Mouse (Mus musculus) fibroblast of lung, adult 2 months (primary cell): ENCODE results near the gene Adipor2.

Source experiments
- DNase-seq: peaks from one replicate; pipeline ENCODE4 v3.0.0-alpha.2; 2011; ENCODE audit warnings: low read depth

The Adipor2 gene

GRCm38 (mm10) chr6:119346257-119346656, 71.2 kb downstream of the Adipor2 start:
- no peak for DNase-seq

- DNase-seq, result no peak
Observed at GRCm38 (mm10) chr6:119341409-119341808, 76.1 kb downstream of the Adipor2 start.

- DNase-seq, result no peak
Observed at GRCm38 (mm10) chr6:119338121-119338912, 79.2 kb downstream of the Adipor2 start.

- DNase-seq, result no peak
Observed at GRCm38 (mm10) chr6:119337287-119337686, 80.2 kb downstream of the Adipor2 start.

- DNase-seq, result no peak
Observed at GRCm38 (mm10) chr6:119336124-119336523, 81.4 kb downstream of the Adipor2 start.

GRCm38 (mm10) chr6:119333831-119334230, 83.7 kb downstream of the Adipor2 start:
- no peak for DNase-seq

- peak; percentile 37 for DNase-seq
Observed at GRCm38 (mm10) chr6:119333202-119333601, 84.3 kb downstream of the Adipor2 start.

GRCm38 (mm10) chr6:119332111-119332510, 85.4 kb downstream of the Adipor2 start:
- no peak for DNase-seq

- no peak for DNase-seq
Observed at GRCm38 (mm10) chr6:119330506-119330905, 87.0 kb downstream of the Adipor2 start, which contains the start of gene Lrtm2. Gene Lrtm2 (minus strand): TSS chr6:119330766.

- DNase-seq, result no peak
Observed at GRCm38 (mm10) chr6:119329936-119330335, 87.6 kb downstream of the Adipor2 start.

- DNase-seq, result no peak
Observed at GRCm38 (mm10) chr6:119329215-119329714, 88.2 kb downstream of the Adipor2 start.

GRCm38 (mm10) chr6:119328521-119329115, 88.9 kb downstream of the Adipor2 start:
- no peak for DNase-seq

GRCm38 (mm10) chr6:119326541-119326940, 91.0 kb downstream of the Adipor2 start:
- DNase-seq, result no peak

GRCm38 (mm10) chr6:119325978-119326377, 91.5 kb downstream of the Adipor2 start:
- no peak for DNase-seq

GRCm38 (mm10) chr6:119324776-119325175, 92.7 kb downstream of the Adipor2 start:
- DNase-seq, result no peak

GRCm38 (mm10) chr6:119321752-119322151, 95.8 kb downstream of the Adipor2 start:
- no peak for DNase-seq

GRCm38 (mm10) chr6:119320481-119320880, 97.0 kb downstream of the Adipor2 start:
- DNase-seq, result no peak

- DNase-seq, result no peak
Observed at GRCm38 (mm10) chr6:119319358-119319757, 98.1 kb downstream of the Adipor2 start.

- no peak for DNase-seq
Observed at GRCm38 (mm10) chr6:119318732-119319131, 98.8 kb downstream of the Adipor2 start.

- DNase-seq, result no peak
Observed at GRCm38 (mm10) chr6:119314751-119315476, 102.6 kb downstream of the Adipor2 start.

- no peak for DNase-seq
Observed at GRCm38 (mm10) chr6:119313588-119314375, 103.7 kb downstream of the Adipor2 start.

GRCm38 (mm10) chr6:119313096-119313495, 104.4 kb downstream of the Adipor2 start:
- no peak for DNase-seq
